Mouse (Mus musculus): ENCODE results near the gene Fgb.

Fgb gene

DNA sequence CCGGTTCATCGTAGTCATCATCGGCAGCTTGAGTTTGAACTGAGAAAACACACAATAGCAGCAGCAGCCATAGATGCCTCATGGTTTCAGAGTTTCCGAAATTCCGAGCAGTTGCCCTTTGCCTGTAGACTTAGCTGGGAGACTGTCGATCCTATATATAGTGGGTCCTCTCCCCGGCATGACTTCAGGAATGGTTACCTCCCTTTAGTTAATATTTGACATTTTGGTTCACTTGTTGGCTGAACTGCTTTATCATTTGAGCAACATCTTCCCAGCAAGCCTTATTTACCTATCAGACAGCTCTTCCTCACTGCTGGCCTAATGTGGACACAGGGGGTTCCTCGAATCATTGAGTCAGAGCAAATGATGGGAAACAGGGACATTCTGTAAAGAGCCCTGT is at the start of gene Fgb:
Gene Fgb, minus strand, starts transcription at position 184 of the 400 bp plus-strand sequence.
- DNase-seq (ENCODE audit: low spot score in 2 of 2) = no peak

- no peak for DNase-seq (ENCODE audit: low spot score in 2 of 2)
These were observed 49.5 kb upstream of the Fgb start for GRCm38 (mm10) chr3:83099139-83099538.

GRCm38 (mm10) chr3:83098546-83099034 is 48.9 kb upstream of the Fgb start:
- no peak for DNase-seq (ENCODE audit: low spot score in 2 of 2)

DNA sequence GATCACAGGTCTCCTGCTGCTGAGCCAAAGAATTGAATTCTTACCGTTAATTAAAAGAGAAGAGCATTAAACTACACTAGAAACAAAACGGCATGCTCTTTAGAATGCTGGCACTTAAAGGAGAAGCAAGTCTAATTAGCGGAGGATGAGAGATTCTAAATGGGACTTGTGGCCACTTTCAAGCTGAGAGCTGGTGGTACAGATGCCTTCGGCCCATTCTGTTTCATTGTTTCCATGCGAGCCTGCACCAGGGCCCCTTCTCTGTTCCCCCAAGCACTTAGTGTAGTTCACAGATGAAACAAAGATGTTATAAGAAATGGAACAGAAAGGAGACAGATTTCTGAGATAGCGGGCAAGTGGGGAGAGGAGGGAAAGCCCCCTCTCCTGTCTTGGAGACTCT is 47.9 kb upstream of the Fgb start:
- no peak for DNase-seq (ENCODE audit: low spot score in 2 of 2)

- peak in 1 of 2 experiments; percentile 44 for DNase-seq (ENCODE audit: low spot score in 2 of 2)
These were observed 30.9 kb upstream of the Fgb start for GRCm38 (mm10) chr3:83080567-83081055.

- DNase-seq (ENCODE audit: low spot score in 2 of 2) = no peak
These were observed 26.9 kb upstream of the Fgb start for GRCm38 (mm10) chr3:83076563-83076962.

DNA sequence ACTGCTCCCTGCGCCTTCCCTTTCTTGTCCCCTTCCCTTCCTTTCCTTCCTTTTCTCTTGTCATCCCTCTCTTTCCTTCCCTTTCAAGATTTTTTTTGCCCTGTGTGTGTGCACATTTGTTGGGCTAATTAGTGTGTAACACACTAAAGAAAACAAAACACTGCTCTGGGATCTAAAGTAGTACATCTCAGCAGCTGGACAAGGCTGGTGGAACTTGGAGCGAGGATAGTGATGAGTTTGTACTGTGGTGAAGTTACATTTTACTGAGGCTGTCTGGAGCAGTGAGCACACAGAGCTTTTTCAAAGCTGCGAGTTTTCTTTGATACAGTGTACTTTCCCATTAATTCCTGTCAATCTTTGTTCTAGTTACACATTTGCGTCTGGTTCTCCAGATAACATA is 20.6 kb upstream of the Fgb start:
- no peak for DNase-seq (ENCODE audit: low spot score in 2 of 2)

- DNase-seq (ENCODE audit: low spot score in 2 of 2) = no peak
These were observed 19.2 kb upstream of the Fgb start for GRCm38 (mm10) chr3:83068869-83069268.

- no peak for DNase-seq (ENCODE audit: low spot score in 2 of 2)
These were observed 18.3 kb upstream of the Fgb start for GRCm38 (mm10) chr3:83067920-83068319.

DNA sequence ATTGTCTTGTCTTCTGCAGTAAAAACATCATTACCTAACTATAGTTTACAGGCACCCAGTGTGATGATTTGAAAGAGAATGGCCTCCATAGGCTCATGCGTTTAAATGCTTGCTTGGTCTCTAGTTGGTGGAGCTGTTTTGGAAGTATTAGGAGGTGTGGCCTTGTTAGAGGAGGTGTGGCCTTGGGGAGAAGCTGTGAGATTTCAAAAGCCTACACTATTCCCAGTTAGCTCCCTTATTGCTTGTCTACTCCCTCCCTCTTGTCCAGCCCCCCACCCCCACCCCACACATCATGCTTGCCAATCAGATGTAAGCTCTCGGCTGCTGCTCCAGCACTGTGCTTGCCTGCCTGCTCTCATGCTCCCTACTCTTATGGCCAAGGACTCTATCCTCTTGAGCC is 7.4 kb upstream of the Fgb start:
- DNase-seq (ENCODE audit: low spot score in 2 of 2) = no peak

GRCm38 (mm10) chr3:83055281-83056038 is 5.8 kb upstream of the Fgb start, which contains the start of gene Plrg1:
Gene Plrg1, plus strand, starts transcription at chr3:83055522.
- DNase-seq (ENCODE audit: low spot score in 2 of 2) = peak; percentile 99

DNA sequence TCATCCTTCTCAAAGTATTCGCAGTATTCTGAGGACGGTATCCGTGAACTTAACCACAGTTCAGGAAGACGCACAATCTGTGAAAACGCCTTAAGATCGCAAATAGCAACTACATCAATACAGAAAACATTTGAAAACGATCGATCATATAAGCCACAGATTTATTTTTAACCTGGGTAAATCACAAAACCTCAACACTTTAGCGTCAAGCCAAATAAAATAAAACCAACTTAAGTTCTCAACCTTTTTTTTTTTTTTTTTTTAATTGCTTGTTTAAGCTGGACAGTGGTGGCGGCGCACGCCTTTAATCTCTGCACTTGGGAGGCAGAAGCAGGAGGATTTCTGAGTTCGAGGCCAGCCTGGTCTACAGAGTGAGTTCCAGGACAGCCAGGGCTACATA is 5.1 kb upstream of the Fgb start:
- no peak for DNase-seq (ENCODE audit: low spot score in 2 of 2)

DNA sequence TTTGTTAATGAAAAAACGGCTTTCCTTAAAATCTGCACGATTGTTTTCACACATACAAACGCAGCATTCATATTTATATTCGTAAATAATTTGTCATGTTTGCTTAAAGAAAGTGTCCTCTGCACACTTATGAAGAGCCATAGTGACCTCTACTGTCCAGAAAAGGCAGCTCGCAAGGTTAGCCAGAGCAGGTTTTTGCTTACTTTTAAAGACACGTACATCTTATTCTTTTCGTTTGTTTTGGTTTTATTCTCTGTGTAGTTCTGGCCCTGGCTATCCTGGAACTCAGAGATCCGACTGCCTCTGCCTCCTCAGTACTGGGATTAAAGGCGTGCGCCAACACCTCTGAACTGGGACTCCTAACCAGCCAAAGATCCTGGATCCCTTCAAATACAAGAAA is 4.1 kb upstream of the Fgb start:
- DNase-seq (ENCODE audit: low spot score in 2 of 2) = no peak

GRCm38 (mm10) chr3:83053126-83053525 is 3.5 kb upstream of the Fgb start:
- no peak for DNase-seq (ENCODE audit: low spot score in 2 of 2)

DNA sequence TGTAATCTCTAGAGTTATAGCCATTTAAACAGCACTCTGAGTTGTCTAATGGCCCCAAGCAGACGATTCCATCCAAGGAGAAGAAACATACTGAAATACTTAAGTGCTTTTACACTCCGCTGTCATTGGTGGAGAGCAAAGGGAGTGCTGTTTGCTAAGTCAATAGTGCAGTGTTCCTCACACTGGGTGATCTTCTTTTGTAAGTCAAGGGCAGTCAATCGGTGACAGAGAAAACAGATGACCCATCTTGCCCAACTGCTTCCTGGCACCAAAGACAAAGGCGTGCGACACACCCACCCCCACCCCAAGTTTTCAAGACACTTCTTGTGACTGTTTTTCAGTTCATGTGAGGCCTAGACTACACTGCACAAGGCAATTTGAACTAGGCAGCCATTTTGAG is 2.4 kb upstream of the Fgb start:
- DNase-seq (ENCODE audit: low spot score in 2 of 2) = no peak

DNA sequence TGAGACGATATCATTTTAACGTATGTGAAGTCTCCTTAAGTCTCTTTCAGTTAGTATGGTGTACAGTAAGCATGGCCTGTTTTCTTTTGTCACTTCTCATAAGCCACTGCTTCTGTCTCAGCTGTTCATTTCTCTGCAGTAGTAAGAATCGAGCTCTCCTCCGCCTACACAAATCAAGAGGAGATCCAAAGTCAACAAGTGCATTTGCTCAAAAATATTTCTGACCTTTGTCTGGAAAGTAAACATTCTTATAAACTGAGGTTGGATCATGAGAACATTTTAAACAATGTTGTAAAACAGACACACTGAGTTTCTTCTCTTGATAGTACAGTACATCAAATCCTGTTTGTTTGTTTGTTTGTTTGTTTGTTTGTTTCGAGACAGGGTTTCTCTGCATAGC is 998 bp upstream of the Fgb start:
- DNase-seq (ENCODE audit: low spot score in 2 of 2) = no peak

GRCm38 (mm10) chr3:83046649-83047048 is 3.0 kb downstream of the Fgb start:
- no peak for DNase-seq (ENCODE audit: low spot score in 2 of 2)

GRCm38 (mm10) chr3:83042451-83042850 is 7.2 kb downstream of the Fgb start:
- no peak for DNase-seq (ENCODE audit: low spot score in 2 of 2)

DNA sequence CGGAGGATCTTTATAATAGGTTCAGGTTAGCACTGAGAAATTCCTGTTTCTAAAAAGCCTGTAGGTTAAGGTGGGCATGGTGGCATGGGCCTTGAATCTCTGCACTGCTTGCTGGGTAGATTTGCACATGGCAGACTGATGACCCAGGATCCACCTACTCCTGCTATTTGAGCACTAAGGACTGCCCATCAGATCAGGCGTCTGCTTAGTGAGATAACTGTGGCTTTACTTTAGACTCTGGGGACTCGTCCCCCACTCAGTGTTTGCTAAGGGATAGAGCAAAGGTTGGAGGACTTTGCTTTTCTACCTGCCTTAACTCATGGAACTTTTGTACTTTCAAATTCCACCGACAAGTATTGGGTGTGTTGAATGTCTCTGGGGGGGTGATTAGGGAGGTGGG is 10.0 kb downstream of the Fgb start:
- DNase-seq (ENCODE audit: low spot score in 2 of 2) = no peak

GRCm38 (mm10) chr3:83038865-83039264 is 10.8 kb downstream of the Fgb start:
- DNase-seq (ENCODE audit: low spot score in 2 of 2) = no peak

GRCm38 (mm10) chr3:83033801-83034200 is 15.9 kb downstream of the Fgb start:
- DNase-seq (ENCODE audit: low spot score in 2 of 2) = no peak

DNA sequence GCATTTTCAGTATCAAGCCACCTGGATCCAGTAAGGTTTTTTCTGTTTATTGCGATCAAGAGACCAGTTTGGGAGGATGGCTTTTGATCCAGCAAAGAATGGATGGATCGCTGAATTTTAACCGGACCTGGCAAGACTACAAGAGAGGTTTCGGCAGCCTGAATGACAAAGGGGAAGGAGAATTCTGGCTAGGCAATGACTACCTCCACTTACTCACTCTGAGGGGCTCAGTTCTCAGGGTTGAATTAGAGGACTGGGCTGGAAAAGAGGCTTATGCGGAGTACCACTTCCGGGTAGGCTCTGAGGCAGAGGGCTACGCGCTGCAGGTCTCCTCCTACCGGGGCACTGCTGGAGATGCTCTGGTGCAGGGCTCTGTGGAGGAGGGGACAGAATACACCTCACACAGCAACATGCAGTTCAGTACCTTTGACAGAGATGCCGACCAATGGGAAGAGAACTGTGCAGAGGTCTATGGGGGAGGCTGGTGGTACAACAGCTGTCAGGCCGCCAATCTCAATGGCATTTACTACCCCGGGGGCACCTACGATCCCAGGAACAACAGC is 16.8 kb downstream of the Fgb start:
- DNase-seq (ENCODE audit: low spot score in 2 of 2) = no peak

DNA sequence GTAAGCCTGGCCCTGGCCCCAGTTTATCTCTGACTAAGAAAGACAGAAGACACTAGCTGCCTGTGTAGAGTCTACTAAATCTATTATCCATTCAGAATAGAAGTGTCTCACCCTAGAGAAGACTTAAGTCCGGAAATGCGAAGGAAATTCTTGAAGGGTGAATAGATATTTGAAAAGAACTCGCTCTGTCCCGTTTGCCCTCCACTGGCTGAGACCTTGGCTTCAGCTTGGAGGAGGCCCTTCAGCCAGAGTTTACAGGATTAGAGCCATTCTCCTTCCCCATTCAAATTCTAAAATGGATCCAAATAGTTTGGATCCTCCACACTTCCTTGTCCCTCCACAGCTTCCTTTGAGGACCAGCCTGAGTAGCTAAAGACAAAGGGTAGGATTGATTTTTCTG is 19.3 kb downstream of the Fgb start:
- DNase-seq (ENCODE audit: low spot score in 2 of 2) = no peak
